Mouse (Mus musculus): ENCODE results near the gene Mcm9.

Mcm9 gene

GRCm38 (mm10) chr10:53580137-53580536 lies 50.1 kb downstream of the Mcm9 start:
- in situ Hi-C loops (cut with MboI), result no loop called here

- in situ Hi-C loops (cut with MboI), result no loop called here
Measured at GRCm38 (mm10) chr10:53568531-53568930, 61.7 kb downstream of the Mcm9 start.

- in situ Hi-C loops (cut with MboI), result no loop called here
Measured at GRCm38 (mm10) chr10:53565538-53565937, 64.7 kb downstream of the Mcm9 start.

- in situ Hi-C loops (cut with MboI), result no loop called here
Measured at GRCm38 (mm10) chr10:53562001-53562400, 68.2 kb downstream of the Mcm9 start.

- in situ Hi-C loops (cut with MboI), result no loop called here
Measured at GRCm38 (mm10) chr10:53537596-53537995, 92.6 kb downstream of the Mcm9 start.

GRCm38 (mm10) chr10:53532297-53532696 lies 97.9 kb downstream of the Mcm9 start:
- in situ Hi-C loops (cut with MboI), result no loop called here

- in situ Hi-C loops (cut with MboI), result no loop called here
Measured at GRCm38 (mm10) chr10:53527838-53528773, 102.1 kb downstream of the Mcm9 start.

GRCm38 (mm10) chr10:53527344-53527743 lies 102.9 kb downstream of the Mcm9 start:
- in situ Hi-C loops (cut with MboI), result no loop called here

GRCm38 (mm10) chr10:53526350-53526749 lies 103.9 kb downstream of the Mcm9 start:
- in situ Hi-C loops (cut with MboI), result no loop called here

GRCm38 (mm10) chr10:53525265-53525976 lies 104.8 kb downstream of the Mcm9 start:
- in situ Hi-C loops (cut with MboI), result no loop called here

- in situ Hi-C loops (cut with MboI), result loop anchor here (10.0 kb wide), 1 partner anchor 175 kb away; no protein-coding TSS in a partner anchor
Measured at GRCm38 (mm10) chr10:53519068-53519954, 110.9 kb downstream of the Mcm9 start.

- in situ Hi-C loops (cut with MboI), result loop anchor here (10.0 kb wide), 1 partner anchor 174 kb away; no protein-coding TSS in a partner anchor
Measured at GRCm38 (mm10) chr10:53518599-53518913, 111.7 kb downstream of the Mcm9 start.

GRCm38 (mm10) chr10:53517770-53518598 lies 112.3 kb downstream of the Mcm9 start:
- in situ Hi-C loops (cut with MboI), result loop anchor here (10.0 kb wide), 1 partner anchor 173 kb away; no protein-coding TSS in a partner anchor

GRCm38 (mm10) chr10:53512491-53512890 lies 117.7 kb downstream of the Mcm9 start:
- in situ Hi-C loops (cut with MboI), result loop anchor here (10.0 kb wide), 1 partner anchor 168 kb away; no protein-coding TSS in a partner anchor

GRCm38 (mm10) chr10:53509158-53509773 lies 121.0 kb downstream of the Mcm9 start:
- in situ Hi-C loops (cut with MboI), result no loop called here

- in situ Hi-C loops (cut with MboI), result no loop called here
Measured at GRCm38 (mm10) chr10:53508676-53509075, 121.6 kb downstream of the Mcm9 start.

- in situ Hi-C loops (cut with MboI), result no loop called here
Measured at GRCm38 (mm10) chr10:53505526-53505925, 124.7 kb downstream of the Mcm9 start.

- in situ Hi-C loops (cut with MboI), result no loop called here
Measured at GRCm38 (mm10) chr10:53505069-53505468, 125.2 kb downstream of the Mcm9 start.

- in situ Hi-C loops (cut with MboI), result no loop called here
Measured at GRCm38 (mm10) chr10:53502875-53503816, 127.1 kb downstream of the Mcm9 start.

Measured in mature B cell (primary cell).